Comparison of ENCODE assay signal across 17 mouse cellular contexts in the genomic region with DNA sequence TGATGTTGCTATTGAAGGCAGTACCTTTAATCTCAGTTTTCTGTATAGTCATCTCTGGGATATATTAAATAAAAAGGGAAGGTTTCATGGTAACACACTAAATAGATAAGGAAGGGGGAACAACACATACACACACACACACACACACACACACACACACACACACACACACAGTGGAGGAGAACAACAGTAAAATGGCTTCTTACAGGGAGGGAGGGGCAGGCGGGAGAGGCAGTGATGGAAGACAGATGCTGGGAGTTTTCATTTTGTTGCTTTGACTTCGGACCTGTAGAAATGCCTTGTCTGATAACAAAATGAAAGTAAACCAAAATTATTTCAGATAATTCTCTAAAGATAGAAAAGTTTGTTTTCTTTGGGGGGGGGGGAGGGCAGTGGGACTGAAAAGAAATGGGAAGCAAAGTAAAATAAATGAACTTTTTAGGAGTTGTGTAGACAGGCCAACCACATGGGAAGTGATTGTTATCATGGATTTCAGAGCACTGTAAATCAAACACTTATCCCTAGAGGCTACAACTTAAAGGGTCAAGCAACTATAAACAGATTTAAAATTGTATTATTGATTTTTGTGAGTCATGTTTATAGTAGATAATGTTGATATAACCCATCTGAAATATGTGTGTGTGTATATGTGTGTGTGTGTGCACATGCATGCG. TPM values are rescaled to one million over a fixed set of nuclear protein-coding genes. Genes with fewer than 3 reads are reported as not detected.
"Had no signal": no experiment of that assay in that cellular context is flagged by ENCODE, and none has a peak within 500 bp of the region (broad histone marks: within the 10 kb centered on the region; RNA-seq: fewer than 3 reads in every experiment).

No protein-coding gene starts in this region.

- H3K27ac ChIP-seq: midbrain, embryonic 10.5 days; midbrain, embryonic 12.5 days; neural tube, embryonic 13.5 days; neural tube, embryonic 15.5 days had no signal

- H3K9me3 ChIP-seq: midbrain, embryonic 10.5 days; midbrain, embryonic 12.5 days; neural tube, embryonic 13.5 days; neural tube, embryonic 15.5 days had no signal

- H3K9ac ChIP-seq: lung, embryonic 14.5 days; midbrain, embryonic 12.5 days; neural tube, embryonic 13.5 days; neural tube, embryonic 15.5 days had no signal

- DNase-seq: lung, embryonic 14.5 days; lung, postnatal 10 days; lung, postnatal 4 days; midbrain, embryonic 14.5 days; right cerebral cortex, adult 18-20 months; right cerebral cortex, postnatal 25 days; right cerebral cortex, postnatal 4 days; spleen, adult 18-20 months; thymus, adult 18-20 months; thymus, postnatal 14 days; thymus, postnatal 36 days had no signal

- H3K36me3 ChIP-seq: midbrain, embryonic 10.5 days; midbrain, embryonic 12.5 days; neural tube, embryonic 13.5 days; neural tube, embryonic 15.5 days had no signal

- H3K27me3 ChIP-seq: midbrain, embryonic 12.5 days; neural tube, embryonic 13.5 days; neural tube, embryonic 15.5 days had no signal

- H3K4me2 ChIP-seq: lung, embryonic 14.5 days; midbrain, embryonic 12.5 days; neural tube, embryonic 13.5 days; neural tube, embryonic 15.5 days had no signal

- H3K4me1 ChIP-seq: midbrain, embryonic 10.5 days; midbrain, embryonic 12.5 days had no signal

- ATAC-seq: midbrain, embryonic 16.5 days had no signal

- H3K4me3 ChIP-seq: midbrain, embryonic 10.5 days; midbrain, embryonic 12.5 days; myocyte; neural tube, embryonic 13.5 days; neural tube, embryonic 15.5 days had no signal

RNA-seq across cellular contexts. Expression of gene Cd83, which starts 30.0 kb away (rescaled TPM):
- polyA plus RNA-seq: myocyte had no signal
